Mouse (Mus musculus): ENCODE data around the gene Tmem19. TPM values are rescaled to one million over a fixed set of nuclear protein-coding genes. Genes with fewer than 3 reads are reported as not detected.
A peak's percentile ranks its signal among the peaks of the same experiment; 100 is the strongest.
"Not testable (repeated sequence)": the region's sequence is repeated elsewhere in the genome, so short reads cannot be mapped to it uniquely, and the experiment has no call there.

The Tmem19 gene
- polyA plus RNA-seq, 1 experiment from 2014 or later, result 34.1 TPM

DNA sequence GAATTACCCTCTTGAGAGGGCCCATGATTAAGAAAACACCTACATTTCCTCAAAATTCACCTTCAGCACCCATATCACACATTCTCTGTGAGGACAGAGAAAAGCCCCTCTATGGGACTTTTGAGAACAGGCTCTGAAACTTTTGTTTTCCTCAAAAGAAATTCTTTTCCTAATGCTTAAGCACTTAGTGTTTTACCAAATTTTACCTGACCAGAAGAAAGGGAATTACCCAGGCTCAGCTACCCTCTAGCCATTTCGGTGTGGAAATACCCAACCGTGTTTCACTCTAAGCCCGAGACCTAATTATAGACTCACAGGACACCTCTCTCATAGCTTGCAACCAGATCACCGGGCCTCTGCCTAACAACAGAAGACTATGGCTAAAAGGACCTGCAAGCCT, 29.3 kb downstream of the Tmem19 start:
- ATAC-seq, result no peak
- Histone ChIP-seq H3K4me3 (ENCODE audit: low read length) (no peak overlapping the region), H3K4me1 (ENCODE audit: control insufficient read depth, insufficient read depth, low read depth, low read length) (no peaks in the 10 kb centered on the region), H3K36me3 (ENCODE audit: control insufficient read depth, insufficient read depth, low read length) (no peaks in the 10 kb centered on the region), H3K27me3 (replicated peaks; ENCODE audit: control insufficient read depth, insufficient read depth, low read length) (no peaks in the 10 kb centered on the region), H3K4me2 (ENCODE audit: low read length) (no peak overlapping the region), H3K9me3 (ENCODE audit: control insufficient read depth, low read length) (no peaks in the 10 kb centered on the region), H3K9ac (ENCODE audit: low read depth, low read length) (no peak overlapping the region), H3K27ac (ENCODE audit: low read depth, low read length) (no peak overlapping the region)
- 94% methylated on average over 4 of the region's 4 CpGs for WGBS

- Histone ChIP-seq H3K4me1 (ENCODE audit: control insufficient read depth, insufficient read depth, low read depth, low read length) (no peaks in the 10 kb centered on the region), H3K9me3 (ENCODE audit: control insufficient read depth, low read length) (no peaks in the 10 kb centered on the region), H3K27ac (ENCODE audit: low read depth, low read length) (no peak overlapping the region), H3K4me3 (ENCODE audit: low read length) (no peak overlapping the region), H3K9ac (ENCODE audit: low read depth, low read length) (no peak overlapping the region), H3K27me3 (replicated peaks; ENCODE audit: control insufficient read depth, insufficient read depth, low read length) (no peaks in the 10 kb centered on the region), H3K36me3 (ENCODE audit: control insufficient read depth, insufficient read depth, low read length) (no peaks in the 10 kb centered on the region), H3K4me2 (ENCODE audit: low read length) (no peak overlapping the region)
- 83% methylated on average over 8 of the region's 8 CpGs for WGBS
- ATAC-seq, result no peak
These were observed 29.8 kb downstream of the Tmem19 start for GRCm38 (mm10) chr10:115332420-115332952.

- ATAC-seq, result no peak
These were observed 33.2 kb downstream of the Tmem19 start for GRCm38 (mm10) chr10:115329010-115329530.

GRCm38 (mm10) chr10:115328514-115328913, 33.8 kb downstream of the Tmem19 start:
- no peak for ATAC-seq
- Histone ChIP-seq H3K9ac (ENCODE audit: low read depth, low read length) (no peak overlapping the region), H3K4me3 (ENCODE audit: low read length) (no peak overlapping the region), H3K4me1 (ENCODE audit: control insufficient read depth, insufficient read depth, low read depth, low read length) (no peaks in the 10 kb centered on the region), H3K27me3 (replicated peaks; ENCODE audit: control insufficient read depth, insufficient read depth, low read length) (no peaks in the 10 kb centered on the region), H3K9me3 (ENCODE audit: control insufficient read depth, low read length) (no peaks in the 10 kb centered on the region), H3K4me2 (ENCODE audit: low read length) (no peak overlapping the region), H3K27ac (ENCODE audit: low read depth, low read length) (no peak overlapping the region), H3K36me3 (ENCODE audit: control insufficient read depth, insufficient read depth, low read length) (no peaks in the 10 kb centered on the region)
- 85% methylated on average over 6 of the region's 6 CpGs for WGBS

More at GRCm38 (mm10) chr10:115329010-115329530, 33.2 kb downstream of the Tmem19 start:
- Histone ChIP-seq H3K27me3 (replicated peaks; ENCODE audit: control insufficient read depth, insufficient read depth, low read length) (no peaks in the 10 kb centered on the region), H3K4me1 (ENCODE audit: control insufficient read depth, insufficient read depth, low read depth, low read length) (no peaks in the 10 kb centered on the region), H3K4me2 (ENCODE audit: low read length) (no peak overlapping the region), H3K9me3 (ENCODE audit: control insufficient read depth, low read length) (no peaks in the 10 kb centered on the region), H3K36me3 (ENCODE audit: control insufficient read depth, insufficient read depth, low read length) (no peaks in the 10 kb centered on the region), H3K4me3 (ENCODE audit: low read length) (no peak overlapping the region), H3K9ac (ENCODE audit: low read depth, low read length) (no peak overlapping the region), H3K27ac (ENCODE audit: low read depth, low read length) (no peak overlapping the region)
- WGBS, result 86% methylated on average over 3 of the region's 3 CpGs

DNA sequence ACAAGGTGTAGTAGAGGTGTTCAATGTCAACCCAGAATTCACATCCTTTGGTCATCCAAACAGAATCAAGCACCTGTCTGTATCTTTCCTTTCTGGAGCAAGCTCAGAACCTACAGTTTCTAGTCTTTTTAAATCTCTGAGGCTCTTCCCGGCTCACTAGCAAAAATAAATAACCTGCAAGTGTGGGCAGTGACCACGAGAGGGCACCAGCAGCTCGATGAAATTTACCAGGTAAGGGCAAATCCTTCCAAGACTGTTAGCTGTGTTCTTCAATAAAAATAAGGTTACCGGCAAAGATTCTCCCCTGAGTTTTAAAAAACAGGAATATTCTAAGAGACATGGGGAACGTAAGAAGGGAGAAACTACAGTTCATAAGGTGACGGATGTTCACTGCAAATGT, 39.0 kb downstream of the Tmem19 start:
- H3K9ac ChIP-seq (ENCODE audit: low read depth, low read length), result no peak overlapping the region
- H3K36me3 ChIP-seq (ENCODE audit: control insufficient read depth, insufficient read depth, low read length), result no peaks in the 10 kb centered on the region
- H3K27ac ChIP-seq (ENCODE audit: low read depth, low read length), result no peak overlapping the region
- H3K27me3 ChIP-seq (replicated peaks; ENCODE audit: control insufficient read depth, insufficient read depth, low read length), result no peaks in the 10 kb centered on the region
- no peak overlapping the region for H3K4me2 ChIP-seq (ENCODE audit: low read length)
- no peaks in the 10 kb centered on the region for H3K9me3 ChIP-seq (ENCODE audit: control insufficient read depth, low read length)
- H3K4me3 ChIP-seq (ENCODE audit: low read length), result no peak overlapping the region
- no peaks in the 10 kb centered on the region for H3K4me1 ChIP-seq (ENCODE audit: control insufficient read depth, insufficient read depth, low read depth, low read length)
- 10% methylated on average over 6 of the region's 6 CpGs for WGBS
- 0 out of 2 replicates have a peak, but pooled peaks have one; percentile 50 for ATAC-seq

DNA sequence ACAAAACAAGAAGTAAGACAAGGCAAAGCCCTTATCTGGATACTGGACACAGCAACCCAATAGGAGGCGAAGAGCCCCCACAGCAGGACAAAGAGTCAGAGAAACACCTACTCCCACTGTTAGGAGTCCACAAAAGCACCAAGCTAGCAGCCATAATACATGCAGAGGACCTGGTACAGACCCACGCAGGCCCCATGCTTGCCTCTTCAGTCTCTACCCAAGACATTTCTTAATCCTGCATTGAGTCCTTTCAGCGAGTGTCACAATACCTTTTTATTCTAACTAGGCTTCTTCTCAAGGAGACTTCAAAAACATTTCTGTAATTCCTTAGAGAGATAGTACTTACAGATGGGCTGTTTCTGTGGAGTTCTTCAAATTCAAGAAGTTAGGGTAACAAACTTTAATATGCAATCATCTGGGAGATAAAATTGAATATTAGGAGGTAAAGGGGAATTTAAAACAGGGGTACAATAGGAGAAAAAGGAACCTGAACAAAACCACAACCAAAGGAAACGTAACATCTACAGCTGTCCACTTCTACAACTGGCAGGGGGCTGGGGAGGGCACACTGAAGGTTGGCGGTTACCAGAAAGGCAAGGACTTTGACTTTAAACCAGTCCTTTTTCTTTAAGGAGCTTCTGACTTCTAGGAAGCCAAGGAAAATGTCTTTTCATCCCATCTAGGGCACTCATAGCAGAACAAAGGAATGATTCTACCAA, 40.8 kb downstream of the Tmem19 start:
- Histone ChIP-seq H3K9me3 (ENCODE audit: control insufficient read depth, low read length) (no peaks in the 10 kb centered on the region), H3K4me1 (ENCODE audit: control insufficient read depth, insufficient read depth, low read depth, low read length) (peaks cover under 1% of the 10 kb centered on the region; the same call in 1 of the 2 replicates), H3K27me3 (replicated peaks; ENCODE audit: control insufficient read depth, insufficient read depth, low read length) (no peaks in the 10 kb centered on the region), H3K9ac (ENCODE audit: low read depth, low read length) (no peak overlapping the region), H3K27ac (ENCODE audit: low read depth, low read length) (no peak overlapping the region), H3K4me2 (ENCODE audit: low read length) (no peak overlapping the region), H3K4me3 (ENCODE audit: low read length) (no peak overlapping the region), H3K36me3 (ENCODE audit: control insufficient read depth, insufficient read depth, low read length) (no peaks in the 10 kb centered on the region)
- 70% methylated on average over 5 of the region's 5 CpGs for WGBS
- no peak for ATAC-seq

GRCm38 (mm10) chr10:115318388-115318787, 43.9 kb downstream of the Tmem19 start:
- not testable (repeated sequence) for ATAC-seq

GRCm38 (mm10) chr10:115316313-115316712, 46.0 kb downstream of the Tmem19 start:
- H3K36me3 ChIP-seq (ENCODE audit: control insufficient read depth, insufficient read depth, low read length), result no peaks in the 10 kb centered on the region
- no peaks in the 10 kb centered on the region for H3K27me3 ChIP-seq (replicated peaks; ENCODE audit: control insufficient read depth, insufficient read depth, low read length)
- peak overlapping the region; percentile 93 for H3K27ac ChIP-seq (ENCODE audit: low read depth, low read length)
- H3K9me3 ChIP-seq (ENCODE audit: control insufficient read depth, low read length), result no peaks in the 10 kb centered on the region
- peak overlapping the region; percentile 76 for H3K4me3 ChIP-seq (ENCODE audit: low read length)
- H3K4me1 ChIP-seq (ENCODE audit: control insufficient read depth, insufficient read depth, low read depth, low read length), result peaks cover 23% of the 10 kb centered on the region
- ATAC-seq, result no peak
- peak overlapping the region; percentile 74 for H3K4me2 ChIP-seq (ENCODE audit: low read length)
- 56% methylated on average over 11 of the region's 11 CpGs for WGBS
- peak overlapping the region; percentile 95; the same call in 1 of the 2 replicates for H3K9ac ChIP-seq (ENCODE audit: low read depth, low read length)

More at GRCm38 (mm10) chr10:115318388-115318787, 43.9 kb downstream of the Tmem19 start:
- not testable (repeated sequence) for H3K9me3 ChIP-seq (ENCODE audit: control insufficient read depth, low read length); H3K9ac ChIP-seq (ENCODE audit: low read depth, low read length); H3K4me3 ChIP-seq (ENCODE audit: low read length); H3K36me3 ChIP-seq (ENCODE audit: control insufficient read depth, insufficient read depth, low read length); H3K27ac ChIP-seq (ENCODE audit: low read depth, low read length); H3K4me2 ChIP-seq (ENCODE audit: low read length); H3K27me3 ChIP-seq (replicated peaks; ENCODE audit: control insufficient read depth, insufficient read depth, low read length)
- 74% methylated on average over 3 of the region's 3 CpGs for WGBS
- H3K4me1 ChIP-seq (ENCODE audit: control insufficient read depth, insufficient read depth, low read depth, low read length), result peaks cover 11% of the 10 kb centered on the region

GRCm38 (mm10) chr10:115315473-115316171, 46.7 kb downstream of the Tmem19 start, which contains the start of gene Rab21:
TSS of gene Rab21 (minus strand) at chr10:115315594.
- H3K4me3 ChIP-seq (ENCODE audit: low read length), result peak within 1 kb of the TSS; percentile 76
- peak; percentile 94 for ATAC-seq
- WGBS, result under 1% methylated on average over 36 of the region's 48 CpGs
- no peaks in the 10 kb centered on the region for H3K9me3 ChIP-seq (ENCODE audit: control insufficient read depth, low read length)
- H3K4me1 ChIP-seq (ENCODE audit: control insufficient read depth, insufficient read depth, low read depth, low read length), result peaks cover 26% of the 10 kb centered on the region
- H3K36me3 ChIP-seq (ENCODE audit: control insufficient read depth, insufficient read depth, low read length), result no peaks in the 10 kb centered on the region
- peak within 1 kb of the TSS; percentile 95 for H3K9ac ChIP-seq (ENCODE audit: low read depth, low read length)
- H3K27ac ChIP-seq (ENCODE audit: low read depth, low read length), result peak within 1 kb of the TSS; percentile 93
- H3K27me3 ChIP-seq (replicated peaks; ENCODE audit: control insufficient read depth, insufficient read depth, low read length), result no peaks in the 10 kb centered on the region
- peak within 1 kb of the TSS; percentile 81 for H3K4me2 ChIP-seq (ENCODE audit: low read length)

All from hindbrain, embryonic 16.5 days (tissue).